In genomic region chr6:33681778-33682640, GRCm38 (mm10) we compare ENCODE assay signal across 9 mouse cellular contexts.
A peak's percentile ranks its signal among the peaks of the same experiment; 100 is the strongest.
DNase-seq lines count a peak whose midpoint lies in the region; TF ChIP-seq lines count a peak whose summit lies in the region.
"Had no signal": no experiment of that assay in that cellular context is flagged by ENCODE, and none has a peak within 500 bp of the region (broad histone marks: within the 10 kb centered on the region; RNA-seq: fewer than 3 reads in every experiment).

No protein-coding gene starts in this region.

- H3K79me2 ChIP-seq in MEL (ENCODE audit: control insufficient read depth, insufficient read depth, low read length, poor library complexity), result no peaks in the 10 kb centered on the region

- H3K36me3 ChIP-seq in MEL (ENCODE audit: control insufficient read depth in 1 of 2, insufficient read depth in 2 of 2, low read length in 2 of 2), result no peaks in the 10 kb centered on the region
- no peaks in the 10 kb centered on the region for H3K36me3 ChIP-seq in hindbrain, embryonic 10.5 days
- H3K36me3 ChIP-seq: heart, embryonic 13.5 days had no signal

- TF ChIP-seq EP300 in MEL (IDR thresholded peaks at IDR 0.05; ENCODE audit: low read depth in 1 of 2, low read length in 2 of 2), result no peak

- no peak overlapping the region for H3K4me3 ChIP-seq in gastrocnemius, adult 2 months
- H3K4me3 ChIP-seq in MEL (ENCODE audit: control insufficient read depth in 1 of 2, insufficient read depth in 1 of 2, low read depth in 2 of 2, low read length in 2 of 2), result no peak overlapping the region
- no peak overlapping the region for H3K4me3 ChIP-seq in hindbrain, embryonic 10.5 days
- H3K4me3 ChIP-seq: heart, embryonic 13.5 days had no signal

- 51% methylated on average over 10 of the region's 10 CpGs for WGBS in hindbrain, embryonic 10.5 days

- no peaks in the 10 kb centered on the region for H3K9me3 ChIP-seq in MEL (replicated peaks; ENCODE audit: insufficient read depth, low read length)
- no peaks in the 10 kb centered on the region for H3K9me3 ChIP-seq in hindbrain, embryonic 10.5 days
- H3K9me3 ChIP-seq: heart, embryonic 13.5 days had no signal

- intact Hi-C loops in gastrocnemius, adult 2 months (cut with DNase I), result no loop called here
- intact Hi-C loops in left cerebral cortex, postnatal 14 days (cut with DNase I), result loop anchor here (10.0 kb wide), 1 partner anchor 243 kb away; no protein-coding TSS in a partner anchor

- no peak for TF ChIP-seq POLR2A in MEL (IDR thresholded peaks at IDR 0.05; ENCODE audit: control insufficient read depth in 1 of 2, insufficient read depth in 1 of 2, low read depth in 1 of 2, low read length in 2 of 2, poor library complexity in 1 of 2)

- peak; percentile 40 for TF ChIP-seq RAD21 in MEL (IDR thresholded peaks at IDR 0.05; ENCODE audit: low read depth, low read length)

- no peak overlapping the region for H3K9ac ChIP-seq in MEL (ENCODE audit: control insufficient read depth, low read depth, low read length, poor library complexity, severe bottlenecking)
- H3K9ac ChIP-seq: heart, embryonic 13.5 days had no signal

- no peak for DNase-seq in gastrocnemius, adult 2 months
- DNase-seq in gastrocnemius, postnatal 4 days (ENCODE audit: low spot score in 2 of 2), result no peak
- DNase-seq in MEL (ENCODE audit: low read depth, low spot score), result peak; percentile 10
- peak; percentile 68 to 74 for DNase-seq in cerebellum, postnatal 14 days
- peak; percentile 56 for DNase-seq in hindbrain, embryonic 10.5 days (ENCODE audit: low spot score)
- peak; percentile 51 to 63 for DNase-seq in left cerebral cortex, postnatal 14 days (ENCODE audit: low spot score in 2 of 2)
- peak; percentile 26 for DNase-seq in neural tube, embryonic 10.5 days (ENCODE audit: extremely low spot score, low spot score)
- DNase-seq in spleen, postnatal 10 days (ENCODE audit: low spot score in 2 of 2), result no peak

- no peaks in the 10 kb centered on the region for H3K27me3 ChIP-seq in MEL (ENCODE audit: control insufficient read depth in 1 of 2, insufficient read depth in 2 of 2, low read length in 2 of 2)
- no peaks in the 10 kb centered on the region for H3K27me3 ChIP-seq in hindbrain, embryonic 10.5 days (ENCODE audit: insufficient read depth, poor library complexity, severe bottlenecking)
- H3K27me3 ChIP-seq: heart, embryonic 13.5 days had no signal

- peak; percentile 53 for TF ChIP-seq CTCF in gastrocnemius, adult 2 months (IDR thresholded peaks at IDR 0.05)
- peak in 2 of 3 experiments; percentile 36 to 38; a peak in 3 of 6 replicates for TF ChIP-seq CTCF in MEL (IDR thresholded peaks at IDR 0.05 in 2 of 3, conservative IDR thresholded peaks at IDR 0.05 in 1 of 3; ENCODE audit: control insufficient read depth in 1 of 3, insufficient read depth in 1 of 3, low read depth in 2 of 3, low read length in 3 of 3, poor library complexity in 1 of 3, severe bottlenecking in 1 of 3)

- no peak overlapping the region for H3K27ac ChIP-seq in gastrocnemius, adult 2 months
- H3K27ac ChIP-seq in MEL (ENCODE audit: control insufficient read depth, low read depth, low read length), result no peak overlapping the region
- peak overlapping the region; percentile 64 for H3K27ac ChIP-seq in hindbrain, embryonic 10.5 days
- H3K27ac ChIP-seq: heart, embryonic 13.5 days had no signal

- H3K4me1 ChIP-seq in MEL (ENCODE audit: control insufficient read depth in 1 of 2, insufficient read depth in 2 of 2, low read length in 2 of 2), result no peaks in the 10 kb centered on the region
- H3K4me1 ChIP-seq in hindbrain, embryonic 10.5 days (replicated peaks), result peaks cover 9% of the 10 kb centered on the region
- H3K4me1 ChIP-seq: heart, embryonic 13.5 days had no signal

TF ChIP-seq in MEL, 35 proteins besides CTCF, POLR2A, EP300 and RAD21:
- no peak for TF ChIP-seq E2F4 (IDR thresholded peaks at IDR 0.05; ENCODE audit: borderline replicate concordance, low read depth, low read length)
- peak; percentile 53 for TF ChIP-seq SMC3 (IDR thresholded peaks at IDR 0.05; ENCODE audit: low read depth, low read length)
TF ChIP-seq in MEL: peak in this region for 1.

Comparison
In these comparisons a context has a peak if more than half of its experiments do, and no peak if none do; other contexts are left out.
1. DNase-seq: peak in MEL (single experiment), cerebellum, postnatal 14 days (2 of 2), hindbrain, embryonic 10.5 days (single experiment), left cerebral cortex, postnatal 14 days (2 of 2) and neural tube, embryonic 10.5 days (single experiment); none in gastrocnemius, adult 2 months (single experiment), gastrocnemius, postnatal 4 days (0 of 2) and spleen, postnatal 10 days (0 of 2).